Mouse (Mus musculus) G1E (cell line): ENCODE measurements around the gene Crtac1.

ENCODE experiments used
- CTCF ChIP-seq: IDR thresholded peaks from 2 replicates; pipeline ENCODE4 v1.5.1; 2012; ENCODE audit warnings: low read depth, low read length, inconsistent platforms, mixed read lengths
- GATA1 ChIP-seq: IDR thresholded peaks from 2 replicates; pipeline ENCODE4 v1.6.1; 2012; ENCODE audit warnings: borderline replicate concordance, low read length, inconsistent platforms, mixed read lengths

GRCm38 (mm10) chr19:42258596-42258995, 173.0 kb downstream of the Crtac1 start:
- TF ChIP-seq CTCF (no peak), GATA1 (no peak)
